16 mouse cellular contexts compared by ENCODE assay signal in genomic region chr5:130820021-130820648, GRCm38 (mm10).
DNase-seq lines count a peak whose midpoint lies in the region; ATAC-seq and TF ChIP-seq lines count a peak whose summit lies in the region.
"Had no signal": no experiment of that assay in that cellular context is flagged by ENCODE, and none has a peak within 500 bp of the region (broad histone marks: within the 10 kb centered on the region; RNA-seq: fewer than 3 reads in every experiment).

No protein-coding gene starts in this region.

- H3K36me3 ChIP-seq in forebrain, embryonic 16.5 days (ENCODE audit: control insufficient read depth, insufficient read depth) = no peaks in the 10 kb centered on the region
- H3K36me3 ChIP-seq: G1E; limb, embryonic 15.5 days; lung, embryonic 15.5 days; midbrain, embryonic 13.5 days had no signal

- ATAC-seq in forebrain, embryonic 16.5 days = no peak
- ATAC-seq: midbrain, embryonic 13.5 days had no signal

- TF ChIP-seq CTCF in left cerebral cortex, adult 2 months (IDR thresholded peaks at IDR 0.05) = peak; percentile 39
- TF ChIP-seq CTCF in cortical plate, adult 2 months (IDR thresholded peaks at IDR 0.05; ENCODE audit: extremely low read depth, insufficient read depth, low read length) = peak; percentile 22; the same call in 1 of the 2 replicates

- TF ChIP-seq POLR2A in cortical plate, adult 2 months (IDR thresholded peaks at IDR 0.05; ENCODE audit: extremely low read depth, insufficient read depth, low read length) = no peak

- WGBS in forebrain, embryonic 16.5 days = 77% methylated on average over 4 of the region's 4 CpGs

- no peak overlapping the region for H3K9ac ChIP-seq in forebrain, embryonic 16.5 days (replicated peaks; ENCODE audit: low read depth, low read length)
- H3K9ac ChIP-seq: limb, embryonic 15.5 days; lung, embryonic 15.5 days; midbrain, embryonic 13.5 days had no signal

- no peaks in the 10 kb centered on the region for H3K9me3 ChIP-seq in forebrain, embryonic 16.5 days (ENCODE audit: control insufficient read depth, low read length)
- H3K9me3 ChIP-seq: limb, embryonic 15.5 days; lung, embryonic 15.5 days; midbrain, embryonic 13.5 days had no signal

- H3K4me1 ChIP-seq in cortical plate, adult 2 months (ENCODE audit: control insufficient read depth, insufficient read depth, low read length) = peaks cover 3% of the 10 kb centered on the region
- H3K4me1 ChIP-seq in forebrain, embryonic 16.5 days (replicated peaks; ENCODE audit: control insufficient read depth, insufficient read depth, low read length) = no peaks in the 10 kb centered on the region
- H3K4me1 ChIP-seq: limb, embryonic 15.5 days; lung, embryonic 15.5 days; midbrain, embryonic 13.5 days had no signal

- intact Hi-C loops in heart, postnatal 25 days (cut with DNase I) = no loop called here
- intact Hi-C loops in left cerebral cortex, adult 2 months (cut with DNase I) = no loop called here
- intact Hi-C loops in left cerebral cortex, postnatal 36 days (cut with DNase I) = no loop called here

- H3K4me2 ChIP-seq in forebrain, embryonic 16.5 days (ENCODE audit: low read length) = no peak overlapping the region
- H3K4me2 ChIP-seq: limb, embryonic 15.5 days; lung, embryonic 15.5 days; midbrain, embryonic 13.5 days had no signal

- no peaks in the 10 kb centered on the region for H3K27me3 ChIP-seq in forebrain, embryonic 16.5 days (replicated peaks; ENCODE audit: control insufficient read depth, insufficient read depth, low read length)
- H3K27me3 ChIP-seq: limb, embryonic 15.5 days; lung, embryonic 15.5 days; midbrain, embryonic 13.5 days had no signal

- peak overlapping the region; percentile 10; the same call in 1 of the 2 replicates for H3K27ac ChIP-seq in left cerebral cortex, adult 2 months
- H3K27ac ChIP-seq in cortical plate, adult 2 months (ENCODE audit: insufficient read depth, low read length) = no peak overlapping the region
- H3K27ac ChIP-seq in forebrain, embryonic 16.5 days (ENCODE audit: low read length) = no peak overlapping the region
- H3K27ac ChIP-seq: gastrocnemius, adult 2 months; limb, embryonic 15.5 days; lung, embryonic 15.5 days; midbrain, embryonic 13.5 days had no signal

- no peak overlapping the region for H3K4me3 ChIP-seq in left cerebral cortex, adult 2 months
- no peak overlapping the region for H3K4me3 ChIP-seq in cortical plate, adult 2 months (ENCODE audit: insufficient read depth, low read length)
- H3K4me3 ChIP-seq in forebrain, embryonic 16.5 days (replicated peaks; ENCODE audit: low read length) = no peak overlapping the region
- H3K4me3 ChIP-seq: gastrocnemius, adult 2 months; limb, embryonic 15.5 days; lung, embryonic 15.5 days; midbrain, embryonic 13.5 days had no signal

- DNase-seq in heart, adult 18-20 months = peak; percentile 16 to 18
- no peak for DNase-seq in heart, postnatal 25 days (ENCODE audit: low spot score)
- DNase-seq in left cerebral cortex, adult 2 months (ENCODE audit: extremely low spot score in 1 of 2, low spot score in 2 of 2) = no peak
- DNase-seq in left cerebral cortex, postnatal 36 days (ENCODE audit: low spot score in 2 of 2) = no peak
- DNase-seq in skeletal muscle tissue, adult 2 months (ENCODE audit: low read depth, low spot score) = peak; percentile 1
- DNase-seq in embryo, embryonic 9.5 days (ENCODE audit: extremely low spot score) = no peak
- DNase-seq: cerebellum, adult 8-10 months; embryo, embryonic 11 days; gastrocnemius, adult 2 months; thymus, adult 18-20 months had no signal

Comparison
In these comparisons a context has a peak if more than half of its experiments do, and no peak if none do; other contexts are left out.
1. DNase-seq: peak in heart, adult 18-20 months (2 of 2) and skeletal muscle tissue, adult 2 months (single experiment); none in heart, postnatal 25 days (single experiment), left cerebral cortex, adult 2 months (0 of 2), left cerebral cortex, postnatal 36 days (0 of 2) and embryo, embryonic 9.5 days (single experiment).